Mouse (Mus musculus) macrophage (primary cell): ENCODE measurements at regions not wholly inside any gene's neighbourhood (a gene's known extent, or its start where the extent isn't known, plus 50 kb on each side); places are given as distances from the start of the nearest gene placed in this dataset.

Source experiments
- H3K27ac ChIP-seq: fragments of 350-480 bp; formaldehyde crosslinking; 2 replicates; pipeline ENCODE4 v1.9.0; 2021
- H3K36me3 ChIP-seq: fragments of 350-480 bp; formaldehyde crosslinking; 2 replicates; pipeline ENCODE4 v1.9.0; 2021; ENCODE audit errors: inconsistent target
- H3K4me3 ChIP-seq: fragments of 350-480 bp; formaldehyde crosslinking; 2 replicates; pipeline ENCODE4 v1.9.0; 2021; ENCODE audit errors: inconsistent target
- H3K79me2 ChIP-seq: fragments of 350-480 bp; formaldehyde crosslinking; 2 replicates; pipeline ENCODE4 v1.9.0; 2021; ENCODE audit errors: inconsistent target
- WGBS: methylation state at CpG from one replicate; pipeline ENCODE4 v1.1.7; 2026; ENCODE audit warnings: inconsistent platforms; ENCODE audit not compliant: missing documents; 5-methylcytosine and 5-hydroxymethylcytosine counted together

DNA sequence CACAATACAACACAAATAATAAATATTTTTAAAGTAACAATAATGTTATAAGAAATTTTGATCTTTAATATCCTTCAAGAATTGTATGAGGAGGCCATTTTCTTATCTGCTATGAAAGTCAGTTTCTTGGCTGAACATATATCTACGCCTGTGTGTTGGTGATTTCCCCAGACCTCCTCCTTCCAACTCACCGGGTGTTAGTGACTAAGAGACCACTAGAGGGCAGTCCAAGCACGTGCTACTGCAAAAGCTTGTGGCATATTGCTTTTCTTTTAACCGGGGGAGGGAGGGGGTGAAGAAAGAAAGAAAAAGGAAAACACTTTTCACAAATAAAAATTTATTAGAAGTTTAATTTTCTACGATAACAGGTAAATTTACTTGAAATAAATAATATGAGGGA is 333.3 kb downstream of the Trim52 start:
- Histone ChIP-seq H3K36me3 (no peaks in the 10 kb centered on the region), H3K79me2 (no peaks in the 10 kb centered on the region), H3K4me3 (no peak overlapping the region), H3K27ac (no peak overlapping the region)
- 16% methylated on average over 5 of the region's 5 CpGs for WGBS

- Histone ChIP-seq H3K36me3 (no peaks in the 10 kb centered on the region), H3K79me2 (no peaks in the 10 kb centered on the region), H3K27ac (no peak overlapping the region), H3K4me3 (no peak overlapping the region)
- 91% methylated on average over 7 of the region's 7 CpGs for WGBS
Observed at GRCm38 (mm10) chr14:106489074-106489473, 383.1 kb downstream of the Trim52 start.

GRCm38 (mm10) chr14:106491389-106491788 is 385.4 kb downstream of the Trim52 start:
- Histone ChIP-seq H3K79me2 (no peaks in the 10 kb centered on the region), H3K27ac (no peak overlapping the region), H3K36me3 (no peaks in the 10 kb centered on the region), H3K4me3 (no peak overlapping the region)
- WGBS, result 89% methylated on average over 4 of the region's 4 CpGs

GRCm38 (mm10) chr14:106500344-106501135 is 394.5 kb downstream of the Trim52 start:
- Histone ChIP-seq H3K36me3 (no peaks in the 10 kb centered on the region), H3K4me3 (no peak overlapping the region), H3K27ac (no peak overlapping the region), H3K79me2 (no peaks in the 10 kb centered on the region)
- 50% methylated on average over 19 of the region's 19 CpGs for WGBS

- WGBS, result 77% methylated on average over 4 of the region's 4 CpGs
- no peaks in the 10 kb centered on the region for H3K36me3 ChIP-seq
- no peak overlapping the region for H3K4me3 ChIP-seq
- no peaks in the 10 kb centered on the region for H3K79me2 ChIP-seq
- H3K27ac ChIP-seq, result no peak overlapping the region
Observed at GRCm38 (mm10) chr14:106506921-106507320, 400.9 kb downstream of the Trim52 start.

DNA sequence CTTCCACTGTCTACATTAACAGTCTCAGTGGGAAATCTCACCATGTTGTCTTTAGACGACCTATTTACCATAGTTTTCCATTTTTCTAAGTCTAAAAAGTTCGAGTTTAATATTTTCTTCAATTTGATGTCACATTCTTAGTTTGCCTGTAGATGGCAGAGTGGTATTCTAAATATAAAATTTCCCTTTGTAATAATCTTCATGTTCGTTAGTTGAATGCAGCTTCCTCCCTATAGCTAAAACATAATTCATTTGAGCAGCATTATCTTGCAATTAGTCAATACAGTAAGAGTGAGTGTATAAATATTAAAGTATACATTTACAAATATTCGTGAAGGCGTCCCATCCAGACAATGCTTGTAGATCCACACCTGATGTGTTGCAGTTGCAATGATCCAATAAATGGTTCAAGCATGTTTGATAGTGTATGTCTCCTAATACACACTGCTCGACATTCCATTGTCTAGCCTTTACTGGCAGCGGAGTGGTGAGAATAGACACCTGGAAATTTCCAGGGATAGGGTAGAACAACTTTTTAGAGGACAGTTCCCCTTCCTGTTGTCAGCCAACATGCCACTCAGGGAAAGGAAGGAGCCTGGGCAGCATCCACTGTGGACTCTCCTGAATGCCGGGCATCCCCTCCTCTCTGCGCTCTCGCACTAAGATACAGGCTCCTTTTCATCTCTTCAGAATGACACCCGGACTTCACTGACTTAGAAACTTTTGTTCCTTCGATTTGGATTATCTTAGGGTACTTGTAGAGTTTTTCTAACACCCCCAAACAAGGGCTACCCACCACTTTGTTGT is 412.8 kb downstream of the Trim52 start:
- WGBS, result 87% methylated on average over 12 of the region's 12 CpGs

GRCm38 (mm10) chr14:106520808-106521207 is 414.8 kb downstream of the Trim52 start:
- Histone ChIP-seq H3K36me3 (no peaks in the 10 kb centered on the region), H3K79me2 (no peaks in the 10 kb centered on the region), H3K4me3 (no peak overlapping the region), H3K27ac (no peak overlapping the region)
- 63% methylated on average over 8 of the region's 8 CpGs for WGBS

More for the DNA sequence above, 412.8 kb downstream of the Trim52 start:
- H3K36me3 ChIP-seq, result no peaks in the 10 kb centered on the region
- no peak overlapping the region for H3K27ac ChIP-seq
- H3K79me2 ChIP-seq, result no peaks in the 10 kb centered on the region
- no peak overlapping the region for H3K4me3 ChIP-seq

GRCm38 (mm10) chr14:106550150-106550549 is 444.2 kb downstream of the Trim52 start:
- Histone ChIP-seq H3K79me2 (no peaks in the 10 kb centered on the region), H3K36me3 (no peaks in the 10 kb centered on the region), H3K27ac (no peak overlapping the region), H3K4me3 (no peak overlapping the region)
- WGBS, result 21% methylated on average over 1 of the region's 1 CpGs

DNA sequence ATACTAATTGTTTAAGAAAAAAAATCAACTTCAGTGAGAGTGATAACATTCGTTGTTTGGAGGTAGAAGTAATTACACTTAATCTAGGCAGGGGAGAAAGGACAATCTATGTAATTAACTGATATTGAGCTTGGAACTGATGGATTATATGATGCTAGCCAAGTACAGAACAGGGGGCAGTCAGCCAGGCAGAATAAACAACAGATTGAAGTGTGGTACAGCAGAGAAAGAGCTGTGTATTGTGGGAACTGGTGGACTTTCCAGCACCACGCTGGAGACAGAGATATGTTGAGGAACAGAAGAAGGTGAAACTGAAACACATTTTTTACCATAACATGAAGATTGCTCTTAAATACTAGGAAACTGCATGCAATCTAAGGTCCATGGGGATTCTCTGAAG is 473.3 kb downstream of the Trim52 start:
- no peaks in the 10 kb centered on the region for H3K36me3 ChIP-seq
- no peak overlapping the region for H3K27ac ChIP-seq
- H3K79me2 ChIP-seq, result no peaks in the 10 kb centered on the region
- 77% methylated on average over 2 of the region's 2 CpGs for WGBS
- no peak overlapping the region for H3K4me3 ChIP-seq

- 81% methylated on average over 6 of the region's 6 CpGs for WGBS
Observed at GRCm38 (mm10) chr14:106581886-106582285, 475.9 kb downstream of the Trim52 start.

DNA sequence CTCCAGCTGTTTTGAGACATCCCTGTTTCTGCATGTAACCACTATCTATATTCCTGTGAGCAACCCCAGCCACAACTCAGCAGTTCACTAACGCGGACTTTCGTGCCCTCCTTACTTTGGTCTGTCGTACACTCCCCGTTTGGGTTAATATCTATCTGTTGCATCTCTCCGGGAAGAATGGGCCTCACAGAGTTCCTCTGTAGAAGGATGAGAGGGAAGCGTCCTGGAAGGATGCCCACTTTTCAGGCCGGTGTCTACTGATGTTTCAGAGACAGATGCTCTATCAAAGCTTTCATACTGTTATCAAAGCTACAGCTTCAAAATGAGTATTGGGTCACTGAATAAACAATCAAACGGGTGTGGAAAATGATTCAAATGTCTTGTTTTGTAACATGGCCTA is 487.4 kb downstream of the Trim52 start:
- Histone ChIP-seq H3K27ac (no peak overlapping the region), H3K36me3 (no peaks in the 10 kb centered on the region), H3K79me2 (no peaks in the 10 kb centered on the region), H3K4me3 (no peak overlapping the region)
- WGBS, result 93% methylated on average over 9 of the region's 9 CpGs

More at GRCm38 (mm10) chr14:106581886-106582285, 475.9 kb downstream of the Trim52 start:
- Histone ChIP-seq H3K27ac (no peak overlapping the region), H3K36me3 (no peaks in the 10 kb centered on the region), H3K4me3 (no peak overlapping the region), H3K79me2 (no peaks in the 10 kb centered on the region)

- H3K4me3 ChIP-seq, result no peak overlapping the region
- no peaks in the 10 kb centered on the region for H3K79me2 ChIP-seq
- 68% methylated on average over 3 of the region's 3 CpGs for WGBS
- H3K36me3 ChIP-seq, result no peaks in the 10 kb centered on the region
- no peak overlapping the region for H3K27ac ChIP-seq
Observed at GRCm38 (mm10) chr14:106593980-106594379, 488.0 kb downstream of the Trim52 start.

DNA sequence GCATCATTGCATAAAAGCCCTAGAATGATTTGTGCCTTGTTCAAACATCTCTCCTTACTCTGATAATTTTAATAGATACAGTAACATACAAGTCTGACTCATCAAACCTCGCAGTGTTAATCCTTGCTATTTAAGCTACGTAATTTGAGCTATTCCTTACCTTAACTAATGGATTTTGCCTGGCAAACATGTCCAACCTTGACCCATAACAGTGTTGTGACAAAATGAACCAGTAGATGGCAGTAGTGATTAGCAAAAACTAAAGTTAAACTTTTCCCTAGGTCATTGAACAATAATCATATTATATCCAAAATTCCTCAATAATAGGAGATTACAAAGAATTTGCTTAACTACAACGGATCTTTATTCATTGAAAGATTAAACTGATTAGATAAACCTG is 501.0 kb downstream of the Trim52 start:
- Histone ChIP-seq H3K27ac (no peak overlapping the region), H3K4me3 (no peak overlapping the region), H3K36me3 (no peaks in the 10 kb centered on the region), H3K79me2 (no peaks in the 10 kb centered on the region)
- WGBS, result 14% methylated on average over 3 of the region's 3 CpGs

DNA sequence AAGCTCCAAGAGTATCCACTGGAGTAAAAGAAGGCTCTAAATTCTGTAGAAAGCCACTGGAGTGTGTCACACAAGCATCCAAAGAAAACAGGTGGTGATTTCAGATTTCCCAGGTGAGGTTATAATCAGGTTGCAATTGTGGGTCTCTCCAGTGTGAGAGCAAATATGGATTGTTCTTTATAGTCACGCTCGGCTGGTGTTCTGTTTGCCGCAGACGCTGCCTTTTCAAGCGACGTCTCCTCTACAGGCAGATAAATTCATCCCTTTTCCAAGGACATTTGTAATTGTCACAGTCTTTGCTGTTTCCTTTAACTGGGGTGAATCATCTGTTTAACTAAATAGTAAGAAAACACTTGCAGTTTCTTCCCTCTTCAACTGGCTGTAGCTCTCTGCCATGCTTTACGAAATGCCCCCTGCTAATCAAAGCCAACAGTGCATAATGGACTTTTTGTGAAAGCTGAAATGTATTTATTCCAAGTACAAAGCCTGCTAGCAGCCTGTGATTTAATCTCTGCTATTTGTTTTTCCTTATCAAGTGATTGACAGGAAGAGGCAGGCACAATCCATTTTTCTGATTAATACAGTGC is 502.4 kb downstream of the Trim52 start:
- H3K27ac ChIP-seq, result no peak overlapping the region
- H3K4me3 ChIP-seq, result no peak overlapping the region
- no peaks in the 10 kb centered on the region for H3K36me3 ChIP-seq
- WGBS, result 78% methylated on average over 7 of the region's 7 CpGs
- H3K79me2 ChIP-seq, result no peaks in the 10 kb centered on the region
